Mouse (Mus musculus) hindlimb bud, embryonic 11.5 days (tissue): Measurements from ENCODE around the gene Scamp1.
A peak's percentile ranks its signal among the peaks of the same experiment; 100 is the strongest.

Source experiments
- DNase-seq: peaks from one replicate; pipeline ENCODE4 v3.0.0-alpha.2; 2012; ENCODE audit warnings: low read depth, low spot score; ENCODE audit errors: extremely low spot score

The Scamp1 gene

GRCm38 (mm10) chr13:94180477-94181420 is 104.9 kb downstream of the Scamp1 start:
- DNase-seq, result no peak

GRCm38 (mm10) chr13:94178401-94179040 is 107.1 kb downstream of the Scamp1 start:
- DNase-seq, result no peak

DNA sequence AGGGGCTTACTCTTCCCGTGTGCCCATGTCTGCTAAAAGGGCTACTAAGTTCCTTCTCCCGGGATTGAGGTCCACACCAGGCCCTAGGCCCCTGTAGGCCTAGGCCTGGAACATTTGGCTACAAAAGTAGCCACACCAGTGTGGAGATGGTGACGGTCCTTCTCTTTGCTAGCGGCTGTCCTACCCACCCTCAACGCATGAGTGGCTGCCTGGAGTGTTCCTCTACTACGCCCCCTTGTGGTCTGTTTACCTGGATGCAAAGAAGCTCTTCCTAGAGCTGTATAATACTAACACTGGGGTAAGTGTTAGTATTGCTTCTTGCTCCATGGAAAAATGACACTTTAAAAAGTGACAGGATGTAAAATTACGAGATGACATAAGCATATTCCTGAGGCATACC is 108.5 kb downstream of the Scamp1 start:
- no peak for DNase-seq

DNA sequence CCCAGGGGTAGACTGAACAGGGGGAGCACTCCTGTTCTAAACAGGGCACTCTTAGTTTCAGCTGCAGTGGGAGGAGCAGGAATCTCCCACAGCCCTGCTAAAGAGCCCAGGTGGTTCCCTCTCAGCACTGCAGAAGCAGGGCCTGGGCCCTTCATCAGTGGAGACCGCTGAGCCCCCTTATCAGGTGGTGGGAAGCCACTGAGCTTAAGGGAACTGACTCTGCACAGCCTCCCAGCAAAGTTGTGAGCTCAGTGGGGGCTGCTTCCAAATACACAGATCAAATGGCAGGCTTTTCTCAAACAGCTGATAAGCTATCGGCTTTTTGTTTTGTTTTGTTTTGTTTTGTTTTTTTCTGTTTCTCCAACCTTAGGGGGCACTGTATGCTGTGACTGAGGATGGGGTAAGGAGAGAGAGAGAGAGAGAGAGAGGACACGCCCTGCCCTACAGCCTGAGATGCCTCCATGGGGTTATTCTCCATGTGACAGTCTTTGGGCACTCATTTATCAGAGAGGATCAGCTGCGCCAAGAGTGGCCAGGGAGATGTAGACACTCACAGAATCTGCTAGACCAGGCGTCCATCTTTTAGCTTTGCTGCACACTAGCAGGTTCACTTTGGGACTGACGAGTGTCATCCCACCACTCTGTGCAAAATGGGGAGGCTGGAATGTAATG is 110.1 kb downstream of the Scamp1 start:
- DNase-seq, result no peak

DNA sequence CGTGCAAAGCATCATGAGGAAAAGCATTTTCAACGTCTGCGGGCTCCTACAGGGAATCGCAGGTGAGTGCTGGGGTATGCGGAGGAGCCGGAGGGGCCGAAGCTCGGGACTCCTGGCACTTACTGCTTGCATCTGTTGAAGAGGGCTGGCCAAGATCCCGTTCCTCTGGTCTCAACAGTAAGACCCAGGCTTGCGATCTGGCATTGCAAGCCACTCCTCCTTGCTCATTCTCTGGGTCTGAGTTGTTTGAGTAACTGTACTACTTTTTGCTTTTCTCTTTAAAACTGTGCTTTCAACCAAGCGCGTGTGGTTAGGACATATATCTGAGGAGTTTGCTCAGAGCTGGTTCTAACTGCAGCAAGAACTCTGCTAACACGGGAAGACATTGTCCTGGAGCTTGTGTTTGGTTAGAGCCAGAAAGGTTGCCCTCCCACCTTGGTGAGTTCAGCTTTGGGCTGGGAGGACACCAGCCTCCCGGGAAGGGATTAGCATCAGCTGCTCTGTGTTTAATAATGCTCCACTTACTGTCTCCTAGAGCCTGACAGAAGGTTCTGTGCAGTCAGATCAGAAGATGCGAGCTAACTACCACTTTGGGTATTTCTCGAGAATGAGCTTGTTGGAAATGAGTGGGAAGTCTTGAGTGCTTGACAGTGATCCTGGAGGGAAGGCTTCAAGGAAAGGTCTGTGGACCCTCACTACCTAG is 110.9 kb downstream of the Scamp1 start:
- no peak for DNase-seq

DNA sequence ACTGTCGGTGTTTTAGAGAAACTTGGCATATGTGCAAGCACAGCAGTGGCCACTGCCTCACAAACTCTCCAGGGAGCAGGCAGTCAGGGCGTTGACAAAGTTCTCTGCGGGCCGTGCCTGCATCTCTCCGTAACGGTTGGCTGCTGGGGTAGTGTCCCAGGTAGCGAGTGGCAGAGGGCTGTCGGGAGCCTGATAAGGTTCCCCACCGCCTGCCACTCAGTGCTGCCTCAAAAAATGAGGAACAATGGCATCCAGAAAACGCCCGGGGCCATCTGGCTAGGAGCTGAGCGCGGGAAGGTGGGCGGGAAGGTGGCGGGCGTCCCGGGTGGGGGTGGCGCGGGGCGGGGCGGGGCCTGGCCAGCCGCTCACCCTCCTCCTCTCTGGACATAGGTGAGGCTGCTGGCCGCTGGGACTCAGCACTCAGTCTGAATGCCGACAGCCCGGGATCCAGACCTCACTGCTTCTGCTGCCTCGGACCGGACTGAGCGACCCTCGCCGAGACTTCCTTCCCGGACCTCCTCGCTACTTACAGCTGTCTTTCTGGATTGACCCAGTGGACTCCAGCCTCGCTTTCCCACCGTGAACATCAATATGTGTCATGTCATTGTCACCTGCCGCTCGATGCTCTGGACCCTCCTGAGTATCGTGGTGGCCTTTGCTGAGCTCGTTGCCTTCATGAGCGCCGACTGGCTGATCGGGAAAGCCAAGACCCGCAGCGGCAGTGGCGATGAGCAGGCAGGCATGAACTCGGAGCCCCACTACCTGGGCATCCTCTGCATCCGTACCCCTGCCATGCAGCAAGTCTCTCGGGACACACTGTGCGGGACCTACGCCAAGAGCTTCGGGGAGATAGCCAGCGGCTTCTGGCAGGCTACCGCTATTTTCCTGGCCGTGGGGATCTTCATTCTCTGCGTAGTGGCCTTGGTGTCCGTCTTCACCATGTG is 111.8 kb downstream of the Scamp1 start:
- no peak for DNase-seq

DNA sequence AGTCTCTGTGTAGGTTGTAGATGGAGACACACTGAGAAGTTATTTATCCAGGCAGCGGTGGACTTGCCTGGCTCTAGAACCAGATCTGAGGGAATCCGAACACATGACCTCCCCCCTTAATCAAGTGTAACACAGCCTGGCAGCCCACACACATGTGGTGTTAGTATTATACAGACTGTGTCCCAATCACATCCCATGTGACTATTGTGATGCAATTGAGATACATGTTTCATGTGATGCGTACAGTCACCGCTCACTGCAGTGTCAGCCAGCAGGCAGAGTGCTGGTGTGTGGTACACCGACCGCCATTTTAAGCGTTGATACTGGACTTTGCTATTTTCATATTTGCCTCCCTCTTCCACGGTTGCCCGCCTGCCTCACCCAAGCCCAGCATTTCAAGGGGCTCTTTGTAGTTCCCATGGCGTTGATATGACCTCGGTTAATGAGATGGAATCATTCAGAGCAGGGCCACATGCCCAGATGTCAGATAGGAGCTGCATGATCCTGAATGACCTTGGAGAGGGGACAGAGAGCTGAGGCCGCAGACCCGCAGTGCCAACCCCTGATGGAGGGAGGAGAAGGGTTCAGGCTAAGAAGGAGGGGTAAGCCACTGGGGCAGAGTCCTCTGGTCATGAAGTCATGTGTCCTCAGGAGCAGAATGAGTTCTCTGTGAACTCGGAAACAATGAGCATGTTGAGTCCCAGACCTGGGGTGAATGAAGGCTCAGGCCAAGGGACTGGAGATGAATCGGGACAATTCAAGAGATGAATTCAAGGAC is 112.9 kb downstream of the Scamp1 start:
- DNase-seq, result no peak

DNA sequence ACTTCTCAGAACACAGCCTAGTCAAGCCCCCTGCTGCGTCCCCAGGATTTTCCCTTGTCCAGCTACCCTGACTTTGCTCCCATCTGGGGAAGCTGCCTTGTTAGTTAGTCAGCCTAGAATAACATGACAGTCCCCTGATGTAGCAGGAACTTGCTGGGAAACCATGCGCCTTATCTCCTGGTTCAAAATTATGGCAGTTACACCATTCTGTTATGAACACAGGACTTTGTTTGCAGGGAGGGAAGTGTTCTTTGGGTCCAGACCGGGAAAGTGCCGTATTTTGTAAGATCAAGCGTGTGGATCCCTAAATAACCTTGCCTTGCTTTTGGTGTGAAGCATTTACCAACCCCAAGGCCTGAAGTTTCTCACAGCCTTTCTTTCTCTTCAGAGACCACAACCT is 114.0 kb downstream of the Scamp1 start:
- no peak for DNase-seq

DNA sequence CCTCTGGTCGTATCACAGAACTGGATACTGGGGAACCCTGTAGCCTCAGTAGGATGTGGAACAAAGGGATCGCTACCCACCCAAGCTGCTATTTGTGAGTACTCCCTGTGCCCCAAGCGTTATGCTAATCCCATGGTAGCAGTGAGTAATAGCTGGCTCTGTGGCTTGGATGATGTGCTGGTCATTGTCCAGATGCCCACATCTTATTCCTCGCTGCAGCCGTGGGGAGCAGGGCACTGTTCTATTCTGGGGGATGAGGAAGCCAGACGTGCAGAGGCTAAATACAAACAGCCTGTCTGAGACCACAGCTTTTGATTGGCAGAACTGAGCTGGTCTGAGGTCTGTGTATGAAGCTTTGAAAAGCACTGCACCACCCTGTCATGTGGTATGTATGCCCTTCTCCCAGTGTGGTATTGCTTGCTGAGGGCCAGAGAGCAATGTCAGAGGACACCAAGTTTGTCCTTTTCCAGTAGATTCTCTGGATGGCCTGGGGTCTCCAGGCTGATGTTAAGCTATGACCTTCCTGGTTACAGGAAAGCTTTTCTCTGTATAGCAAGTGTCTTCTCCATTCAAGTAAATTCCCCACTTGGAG is 116.2 kb downstream of the Scamp1 start:
- DNase-seq, result no peak

- no peak for DNase-seq
Measured at GRCm38 (mm10) chr13:94168319-94168718, 117.3 kb downstream of the Scamp1 start.

GRCm38 (mm10) chr13:94164501-94164900 is 121.2 kb downstream of the Scamp1 start:
- no peak for DNase-seq

GRCm38 (mm10) chr13:94159478-94160220 is 126.0 kb downstream of the Scamp1 start:
- DNase-seq, result no peak

DNA sequence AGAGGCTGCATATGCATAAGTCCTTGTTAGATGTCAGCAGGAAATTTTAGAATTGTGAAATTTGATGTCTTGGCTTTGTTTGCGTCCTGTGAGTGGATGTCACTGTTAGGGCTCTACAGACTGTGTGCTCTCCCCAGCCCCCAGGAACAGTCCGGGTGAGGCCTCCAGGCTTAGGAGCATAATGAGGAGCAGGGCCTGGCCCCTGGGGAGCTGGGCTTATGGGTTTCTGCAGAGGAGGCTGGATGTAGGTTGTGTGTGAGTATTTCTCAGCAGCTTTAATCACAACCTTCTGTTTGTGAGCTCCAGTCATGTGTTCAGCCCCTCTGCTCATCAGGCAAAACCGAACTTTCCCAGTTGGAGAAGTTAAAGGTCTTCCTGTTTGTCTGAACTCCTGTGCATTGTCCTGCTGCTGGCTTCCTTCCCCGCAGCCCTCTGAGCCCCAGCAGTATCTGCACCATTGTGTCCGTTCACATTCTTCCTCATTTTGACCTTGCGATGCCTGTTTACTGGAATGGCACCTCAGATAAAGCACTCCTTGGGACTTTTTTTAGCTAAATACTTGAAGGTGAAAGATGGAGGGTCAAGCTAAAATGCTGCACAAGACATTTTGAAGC is 126.7 kb downstream of the Scamp1 start:
- peak; percentile 46 for DNase-seq

DNA sequence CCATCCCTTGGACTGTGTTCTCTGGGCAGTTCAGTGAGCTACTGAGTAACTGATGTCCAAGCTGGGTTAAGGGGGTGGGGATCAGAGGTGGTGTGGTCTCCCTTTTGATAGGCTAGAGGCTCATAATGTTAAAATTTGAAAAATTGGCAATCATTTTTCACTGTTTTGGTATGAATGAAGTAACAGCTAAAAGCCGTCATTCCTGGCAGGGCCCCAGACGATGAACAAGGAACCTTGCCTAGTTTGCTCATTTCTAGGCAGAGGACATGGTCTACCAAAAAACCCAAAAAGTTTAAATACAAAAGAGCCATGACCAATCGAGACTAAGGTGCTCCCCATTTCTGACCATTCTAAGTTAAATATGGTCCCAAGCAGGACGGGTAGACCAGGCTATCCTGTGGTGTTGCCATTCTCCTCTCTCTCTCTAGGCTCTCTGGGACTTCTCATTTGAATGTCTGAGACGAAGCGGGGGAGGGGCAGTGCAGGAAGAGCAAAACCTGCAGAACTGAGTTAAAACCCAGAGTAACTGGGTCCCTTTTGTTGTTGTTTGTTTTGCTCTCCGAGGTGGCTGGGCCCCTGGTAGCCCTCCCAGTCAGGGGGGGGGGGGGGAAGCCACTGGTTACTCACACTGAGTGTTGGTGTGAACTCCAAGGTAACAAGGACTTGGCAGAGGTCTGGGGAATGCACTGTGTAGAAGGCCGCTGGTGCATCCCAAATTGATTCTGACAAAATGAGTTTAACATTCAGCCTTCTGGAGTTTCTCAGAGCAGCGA is 129.8 kb downstream of the Scamp1 start:
- no peak for DNase-seq

DNA sequence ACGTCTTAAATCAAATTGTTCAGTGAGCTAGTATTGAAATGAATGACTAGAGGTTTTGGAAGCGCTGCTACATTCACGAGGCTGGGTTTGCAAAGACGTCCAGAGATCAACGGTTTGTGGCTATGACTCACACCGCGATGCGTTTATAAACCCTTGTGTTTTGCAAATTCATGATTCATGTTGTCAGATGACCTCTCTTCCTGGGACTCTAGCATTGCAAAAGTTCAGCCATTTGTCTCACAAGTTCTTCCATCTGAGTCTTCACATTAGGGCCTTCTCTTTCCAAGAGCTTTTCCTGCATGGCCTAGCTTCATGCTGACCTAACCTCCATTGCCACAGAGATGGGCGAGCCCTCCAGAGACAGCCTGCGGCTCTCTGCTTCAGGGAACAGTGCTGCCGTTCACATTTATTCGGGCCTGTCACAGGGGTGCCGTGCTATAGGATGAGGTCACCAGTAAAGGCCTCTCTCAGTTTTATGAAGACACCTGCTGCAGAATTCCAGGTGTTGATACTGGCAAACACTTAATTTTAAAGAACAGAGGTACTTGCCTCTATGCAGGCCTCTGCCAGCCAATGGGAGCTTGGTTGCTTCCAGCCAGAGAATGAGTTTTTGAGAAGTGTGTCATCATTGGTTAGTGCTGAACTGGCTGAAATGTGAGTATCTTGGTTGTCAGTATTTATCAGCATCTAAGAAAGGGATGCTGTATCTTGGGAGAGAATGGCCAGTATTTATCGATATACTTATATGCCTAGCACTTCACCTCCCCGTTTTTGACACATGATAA is 131.0 kb downstream of the Scamp1 start:
- no peak for DNase-seq

- DNase-seq, result no peak
Measured at GRCm38 (mm10) chr13:94153658-94154057, 132.0 kb downstream of the Scamp1 start.
